Mouse (Mus musculus) left cerebral cortex, postnatal 10 days (tissue): Measurements from ENCODE around the gene Zfp367. TPM values are rescaled to one million over a fixed set of nuclear protein-coding genes. Genes with fewer than 3 reads are reported as not detected.
A peak's percentile ranks its signal among the peaks of the same experiment; 100 is the strongest.

Source experiments
- DNase-seq, 2 experiments: peaks; one replicate each; pipeline ENCODE4 v3.0.0; 2021 to 2022; ENCODE audit warnings: low spot score in 2 of 2, mixed read lengths in 1 of 2; ENCODE audit errors: extremely low spot score in 1 of 2
- intact Hi-C: fragments of 180-260 bp; cut with DNase I; formaldehyde crosslinking; loops from one replicate; pipeline ENCODE4 v1.15.1; 2025
- total RNA-seq, 2 experiments: library from RNA; stranded (reverse); gene quantifications; 2 replicates each; pipeline ENCODE4 v1.2.3; 2021

Zfp367 gene
- total RNA-seq, 2 experiments from 2014 or later, result 9.9 to 10.1 TPM

GRCm38 (mm10) chr13:64161916-64162611 lies 9.1 kb upstream of the Zfp367 start:
- DNase-seq, result peak in 1 of 2 experiments; percentile 79
- intact Hi-C loops, result loop anchor here (5.0 kb wide), 1 partner anchor 145 kb away; no protein-coding TSS in a partner anchor

GRCm38 (mm10) chr13:64161548-64161915 lies 8.5 kb upstream of the Zfp367 start, which contains the start of gene Habp4:
Habp4 (plus strand) TSS chr13:64161824.
- intact Hi-C loops, result loop anchor here (5.0 kb wide), 1 partner anchor 146 kb away; no protein-coding TSS in a partner anchor
- DNase-seq, result peak; percentile 97 to 99

- DNase-seq, result no peak
- intact Hi-C loops, result no loop called here
Measured at GRCm38 (mm10) chr13:64156966-64157365, 4.0 kb upstream of the Zfp367 start.

GRCm38 (mm10) chr13:64155171-64155571 lies 2.2 kb upstream of the Zfp367 start:
- DNase-seq, result no peak
- intact Hi-C loops, result no loop called here

- DNase-seq, result no peak
- intact Hi-C loops, result no loop called here
Measured at GRCm38 (mm10) chr13:64154651-64155050, 1.6 kb upstream of the Zfp367 start.

GRCm38 (mm10) chr13:64153751-64154267 lies 807 bp upstream of the Zfp367 start:
- intact Hi-C loops, result no loop called here
- DNase-seq, result peak in 1 of 2 experiments; percentile 40

- DNase-seq, result peak; percentile 23 to 79
- intact Hi-C loops, result no loop called here
Measured at GRCm38 (mm10) chr13:64152671-64153082, 325 bp downstream of the Zfp367 start.

GRCm38 (mm10) chr13:64152241-64152669 lies 747 bp downstream of the Zfp367 start:
- intact Hi-C loops, result no loop called here
- DNase-seq, result peak; percentile 60 to 95

- intact Hi-C loops, result no loop called here
Measured at GRCm38 (mm10) chr13:64150121-64150520, 2.9 kb downstream of the Zfp367 start.

GRCm38 (mm10) chr13:64129616-64130375 lies 23.2 kb downstream of the Zfp367 start:
- DNase-seq, result peak in 1 of 2 experiments; percentile 47
- intact Hi-C loops, result no loop called here

More at GRCm38 (mm10) chr13:64150121-64150520, 2.9 kb downstream of the Zfp367 start:
- no peak for DNase-seq

- DNase-seq, result peak in 1 of 2 experiments; percentile 84
- intact Hi-C loops, result no loop called here
Measured at GRCm38 (mm10) chr13:64128858-64129615, 24.0 kb downstream of the Zfp367 start, which contains the start of gene Slc35d2. Slc35d2 (minus strand) TSS chr13:64129368.

GRCm38 (mm10) chr13:64126316-64126715 lies 26.7 kb downstream of the Zfp367 start:
- intact Hi-C loops, result no loop called here
- no peak for DNase-seq

- no peak for DNase-seq
- intact Hi-C loops, result no loop called here
Measured at GRCm38 (mm10) chr13:64124886-64125285, 28.1 kb downstream of the Zfp367 start.

GRCm38 (mm10) chr13:64123491-64124188 lies 29.4 kb downstream of the Zfp367 start:
- intact Hi-C loops, result no loop called here
- no peak for DNase-seq

GRCm38 (mm10) chr13:64120760-64121159 lies 32.2 kb downstream of the Zfp367 start:
- intact Hi-C loops, result no loop called here
- DNase-seq, result no peak

- intact Hi-C loops, result no loop called here
- DNase-seq, result no peak
Measured at GRCm38 (mm10) chr13:64117442-64117841, 35.6 kb downstream of the Zfp367 start.

GRCm38 (mm10) chr13:64110421-64110820 lies 42.6 kb downstream of the Zfp367 start:
- DNase-seq, result no peak
- intact Hi-C loops, result no loop called here

GRCm38 (mm10) chr13:64108381-64108850 lies 44.6 kb downstream of the Zfp367 start:
- no peak for DNase-seq
- intact Hi-C loops, result loop anchor here (10.0 kb wide), 1 partner anchor 196 kb away; no protein-coding TSS in a partner anchor
